ENCODE assay signal across 7 mouse cellular contexts in genomic region chr5:124186465-124186854, GRCm38 (mm10).
DNase-seq lines count a peak whose midpoint lies in the region; ATAC-seq lines count a peak whose summit lies in the region.

No protein-coding gene starts in this region.

- peak; percentile 34 for DNase-seq in lung, postnatal 36 days
- no peak for DNase-seq in lung, postnatal 14 days
- DNase-seq in induced T-regulatory cell, adult 2 months (ENCODE audit: low read depth) = peak; percentile 56
- DNase-seq in urinary bladder, adult 18-20 months (ENCODE audit: low spot score in 2 of 2) = no peak

- peak overlapping the region; percentile 54 for H3K4me2 ChIP-seq in embryonic facial prominence, embryonic 13.5 days
- peak overlapping the region; percentile 56 for H3K4me2 ChIP-seq in neural tube, embryonic 13.5 days

- no peaks in the 10 kb centered on the region for H3K36me3 ChIP-seq in embryonic facial prominence, embryonic 13.5 days
- H3K36me3 ChIP-seq in neural tube, embryonic 13.5 days = no peaks in the 10 kb centered on the region

- peaks cover 50% of the 10 kb centered on the region for H3K4me1 ChIP-seq in embryonic facial prominence, embryonic 13.5 days
- H3K4me1 ChIP-seq in neural tube, embryonic 13.5 days (replicated peaks) = peaks cover 61% of the 10 kb centered on the region

- no peak for ATAC-seq in embryonic facial prominence, embryonic 13.5 days (ENCODE audit: insufficient number of reproducible peaks, insufficient read depth, low FRiP score, low TSS enrichment, low read depth)
- ATAC-seq in neural tube, embryonic 13.5 days (ENCODE audit: low read depth) = peak; percentile 36; the same call in 1 of the 2 replicates
- no peak for ATAC-seq in monocyte, adult 5-6 weeks (replicated peaks; ENCODE audit: insufficient number of reproducible peaks, low FRiP score, low TSS enrichment, poor library complexity, severe bottlenecking)

- H3K9me3 ChIP-seq in embryonic facial prominence, embryonic 13.5 days = no peaks in the 10 kb centered on the region
- no peaks in the 10 kb centered on the region for H3K9me3 ChIP-seq in neural tube, embryonic 13.5 days

- peaks cover 6% of the 10 kb centered on the region for H3K27me3 ChIP-seq in embryonic facial prominence, embryonic 13.5 days
- H3K27me3 ChIP-seq in neural tube, embryonic 13.5 days = no peaks in the 10 kb centered on the region

- H3K9ac ChIP-seq in embryonic facial prominence, embryonic 13.5 days = peak overlapping the region; percentile 58; the same call in 1 of the 2 replicates
- peak overlapping the region; percentile 67 for H3K9ac ChIP-seq in neural tube, embryonic 13.5 days

- H3K4me3 ChIP-seq in embryonic facial prominence, embryonic 13.5 days = peak overlapping the region; percentile 23
- peak overlapping the region; percentile 28 for H3K4me3 ChIP-seq in neural tube, embryonic 13.5 days

- no peak overlapping the region for H3K27ac ChIP-seq in embryonic facial prominence, embryonic 13.5 days
- H3K27ac ChIP-seq in neural tube, embryonic 13.5 days (replicated peaks) = peak overlapping the region; percentile 87

- 51% methylated on average over 10 of the region's 10 CpGs for WGBS in embryonic facial prominence, embryonic 13.5 days
- 45% methylated on average over 10 of the region's 10 CpGs for WGBS in neural tube, embryonic 13.5 days

Comparison
In these comparisons a context has a peak if more than half of its experiments do, and no peak if none do; other contexts are left out.
1. DNase-seq: peak in lung, postnatal 36 days (single experiment) and induced T-regulatory cell, adult 2 months (single experiment); none in lung, postnatal 14 days (single experiment) and urinary bladder, adult 18-20 months (0 of 2).